Mouse (Mus musculus) hematopoietic stem cell, adult 5-6 weeks (primary cell): ENCODE measurements around the gene Tbc1d14. TPM values are rescaled to one million over a fixed set of nuclear protein-coding genes. Genes with fewer than 3 reads are reported as not detected.

ENCODE experiments used
- ATAC-seq, 2 experiments: fragments of 125-278 bp in 1 of 2; replicated peaks in 1 of 2; 2 replicates each; pipeline ENCODE4 v1.8.0; 2016 to 2017; ENCODE audit warnings: inconsistent platforms in 2 of 2, mild to moderate bottlenecking in 2 of 2, moderate number of reproducible peaks in 2 of 2, low read depth in 1 of 2, moderate TSS enrichment in 1 of 2; ENCODE audit not compliant: low FRiP score in 2 of 2, poor library complexity in 2 of 2, severe bottlenecking in 2 of 2, insufficient read depth in 1 of 2, low TSS enrichment in 1 of 2
- total RNA-seq: library from RNA; stranded (forward); fragments of 172-1452, 232-1000 nt; gene quantifications from 2 replicates; pipeline ENCODE4 v1.2.3, GENCODE M21; 2017

Gene Tbc1d14
- total RNA-seq, 1 experiment from 2014 or later: 8.8 TPM

DNA sequence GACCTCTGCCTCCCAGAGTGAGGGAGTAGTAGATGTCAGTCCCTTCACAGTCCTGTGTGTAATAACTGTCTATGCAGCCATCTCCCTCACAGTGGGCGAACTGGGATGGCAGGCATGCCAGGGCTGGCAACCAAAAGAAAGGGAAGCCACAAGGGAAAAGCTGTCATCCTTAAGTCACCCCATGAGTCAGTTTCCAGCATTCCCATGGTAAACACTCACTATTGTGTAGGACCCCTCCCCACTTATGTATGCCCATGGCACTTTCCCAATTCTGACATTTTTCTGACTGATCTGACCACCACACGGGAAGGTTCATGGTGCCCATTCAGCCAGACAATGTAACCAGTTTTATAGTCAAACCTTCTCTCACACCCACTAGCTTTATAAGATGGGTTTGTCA is 132.4 kb downstream of the Tbc1d14 start:
- no peak for ATAC-seq

DNA sequence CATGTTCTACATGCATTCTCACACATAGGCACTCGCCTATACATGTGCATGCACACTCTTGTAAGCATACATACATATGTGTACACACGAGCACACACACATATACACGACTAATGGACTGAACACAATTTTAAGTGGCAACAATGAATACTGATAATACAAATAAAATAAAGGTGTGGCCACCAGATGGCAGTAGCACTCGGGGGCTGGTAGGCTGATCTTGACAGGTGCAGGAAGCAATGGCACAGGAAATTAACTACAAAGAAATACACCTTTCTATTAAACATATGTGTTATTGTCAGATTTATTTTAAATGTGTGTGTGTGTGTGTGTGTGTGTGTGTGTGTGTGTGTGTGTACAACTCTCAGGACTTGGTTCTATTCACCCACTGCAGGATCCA is 134.2 kb downstream of the Tbc1d14 start:
- no peak for ATAC-seq

DNA sequence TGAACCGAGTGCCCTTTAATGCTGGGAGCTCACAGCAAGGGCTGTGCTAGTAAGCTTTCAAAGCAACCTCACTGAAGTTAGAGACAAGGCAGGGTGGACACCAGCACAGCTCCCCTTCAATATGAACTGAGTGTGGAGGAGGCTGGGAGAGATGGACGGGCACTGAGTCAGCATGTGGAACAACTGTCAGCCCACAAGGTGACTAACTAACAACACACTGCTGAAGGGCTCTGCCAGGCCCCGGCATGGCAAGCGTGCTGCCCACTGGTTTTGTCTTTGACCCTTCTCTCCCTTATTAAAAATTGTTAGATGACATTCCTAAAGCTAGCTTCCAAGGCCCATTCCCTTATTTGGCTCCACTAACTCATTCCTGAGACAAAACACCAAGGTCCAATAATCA is 135.4 kb downstream of the Tbc1d14 start:
- no peak for ATAC-seq

DNA sequence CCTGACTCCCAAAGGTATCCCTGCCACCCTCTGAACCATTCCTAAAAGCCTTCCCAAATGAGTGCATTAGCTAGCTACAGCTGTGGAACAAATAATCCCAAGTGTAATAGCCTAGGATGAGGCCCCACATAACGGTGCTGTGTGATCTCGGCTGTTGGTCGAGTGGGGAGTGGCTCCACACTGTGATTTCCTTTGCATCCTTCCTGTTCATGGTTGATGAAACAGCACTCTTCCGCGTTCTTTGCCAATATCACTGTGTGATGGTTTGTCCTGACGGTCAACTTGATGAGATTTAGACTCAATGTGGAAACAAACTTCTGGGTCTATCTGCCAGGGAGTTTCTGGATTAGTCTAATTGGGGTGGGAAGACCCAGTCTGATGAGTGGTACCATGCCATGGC is 140.3 kb downstream of the Tbc1d14 start:
- no peak for ATAC-seq

DNA sequence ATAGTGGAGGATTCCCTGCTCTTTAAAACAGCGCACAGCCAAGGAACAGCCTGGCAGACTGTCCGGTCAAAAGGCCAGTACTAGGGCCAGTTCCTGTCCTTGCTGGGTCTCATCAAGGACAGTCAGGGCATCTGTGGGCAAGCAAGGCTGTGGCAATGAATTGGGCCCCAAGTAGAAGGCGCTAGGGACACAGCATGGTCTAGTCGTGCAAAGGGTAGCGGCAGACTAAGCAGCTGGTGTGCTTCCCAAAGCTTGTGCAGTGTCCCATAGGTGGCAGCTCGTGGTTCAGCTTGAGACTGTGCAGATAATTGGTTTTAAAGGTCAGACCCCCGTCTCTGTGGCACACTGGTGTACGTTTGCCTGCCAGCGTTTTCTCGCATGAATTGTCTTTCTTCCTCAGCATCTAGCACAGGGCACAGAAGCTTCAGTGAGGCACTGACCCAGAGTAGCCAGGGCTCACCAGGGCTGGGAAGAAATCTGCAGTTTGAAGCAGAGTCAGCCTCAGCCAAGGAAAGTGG is 141.1 kb downstream of the Tbc1d14 start:
- ATAC-seq: no peak

DNA sequence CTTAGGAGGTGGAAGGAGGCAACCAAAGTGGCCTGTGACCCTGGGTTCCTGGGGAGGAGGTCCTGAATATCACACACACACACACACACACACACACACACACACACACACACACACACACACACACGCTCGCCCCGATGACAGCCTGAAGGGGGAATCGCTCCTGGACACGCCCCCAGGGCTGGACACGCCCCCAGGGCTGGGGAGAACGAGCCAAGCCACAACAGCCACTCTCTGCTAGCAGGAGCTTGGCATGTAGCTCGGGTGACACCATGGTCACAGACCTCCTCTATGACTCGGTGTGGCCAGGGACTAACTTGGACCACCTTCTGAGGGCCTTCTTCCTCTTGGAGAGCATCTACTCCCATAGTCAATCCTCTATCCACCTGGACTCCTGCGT is 142.0 kb downstream of the Tbc1d14 start:
- ATAC-seq: peak; percentile 56 to 62

DNA sequence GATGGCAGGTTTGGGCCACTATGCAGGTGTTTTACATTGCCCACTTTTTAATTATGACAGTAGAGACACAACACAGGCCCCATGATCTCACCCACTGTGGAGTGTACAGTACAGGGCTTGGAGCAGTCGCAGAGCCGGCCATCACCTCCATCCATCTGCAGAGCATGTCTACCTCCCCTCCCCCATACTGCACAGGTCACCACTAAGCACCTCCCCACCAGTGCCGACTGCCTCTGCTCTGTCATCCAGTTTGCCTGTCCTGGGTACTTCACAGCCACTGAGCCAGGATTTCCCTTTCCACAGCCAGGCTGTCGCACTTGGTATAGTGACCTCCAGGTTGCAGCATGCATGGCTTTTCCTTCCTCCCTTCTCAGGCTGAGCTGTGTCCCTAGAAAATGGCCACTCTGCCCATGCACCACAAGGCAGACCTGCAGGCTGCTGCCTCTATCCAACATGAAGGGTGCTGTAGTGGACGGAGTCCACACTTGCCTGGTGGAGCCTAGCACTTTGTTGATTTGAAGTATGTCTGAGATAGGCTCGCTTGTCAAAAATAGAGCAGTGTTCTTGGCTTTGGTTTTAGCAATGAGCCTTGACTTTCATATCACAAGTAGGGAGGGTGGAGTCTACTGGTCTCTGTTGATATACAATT is 143.2 kb downstream of the Tbc1d14 start:
- no peak for ATAC-seq

DNA sequence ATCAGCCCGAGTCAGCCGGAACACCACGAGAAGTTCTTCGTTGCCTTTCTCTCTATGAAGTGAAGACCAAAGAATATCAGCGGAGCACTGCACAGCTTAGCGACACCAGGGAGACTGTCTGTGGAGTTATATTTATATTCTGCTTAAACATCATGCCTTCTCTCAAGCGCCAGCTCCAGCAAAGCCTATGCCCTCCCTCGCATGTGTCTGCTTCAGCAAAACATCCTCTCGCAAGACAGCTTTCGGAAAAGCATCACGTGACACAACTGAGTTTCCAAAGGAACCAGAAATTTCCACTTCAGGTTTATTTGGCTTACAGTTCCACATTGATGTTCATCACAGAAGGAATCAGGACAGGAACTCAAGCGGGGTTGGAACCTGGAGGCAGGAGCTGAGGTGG is 145.2 kb downstream of the Tbc1d14 start:
- no peak for ATAC-seq

DNA sequence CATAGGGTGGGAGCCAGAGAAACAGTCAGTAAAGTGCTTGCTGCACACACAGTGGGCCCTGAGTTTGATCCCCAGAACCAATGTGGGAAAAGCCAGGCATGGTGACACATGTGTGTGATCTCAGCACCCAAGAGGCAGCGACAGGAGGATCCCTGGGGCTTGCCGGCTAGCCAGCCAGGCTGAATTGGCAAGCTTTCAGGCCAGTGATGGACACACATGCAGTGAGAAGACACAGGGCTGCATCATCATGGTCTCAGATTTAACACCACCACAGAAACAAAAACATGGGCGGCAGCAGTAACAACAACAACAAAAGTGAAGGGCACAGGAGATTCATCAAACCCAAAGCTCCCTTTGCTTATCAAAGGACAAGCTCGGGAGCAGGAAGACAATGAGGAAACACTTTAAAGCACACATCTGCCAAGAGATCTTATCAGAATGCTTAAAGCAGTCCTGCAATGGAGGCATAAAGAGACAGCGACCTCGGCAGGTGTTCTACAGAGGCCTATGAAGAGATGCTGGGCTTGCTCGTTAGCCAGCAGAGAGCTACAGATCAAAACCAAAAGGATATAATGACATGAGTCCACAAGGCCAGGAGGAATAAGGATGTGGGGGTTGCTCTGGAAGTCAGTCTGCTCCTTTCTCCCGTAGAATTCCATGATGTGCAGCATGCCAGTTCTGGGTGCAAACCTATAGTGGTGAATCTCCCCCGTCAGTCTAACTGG is 146.7 kb downstream of the Tbc1d14 start:
- no peak for ATAC-seq

DNA sequence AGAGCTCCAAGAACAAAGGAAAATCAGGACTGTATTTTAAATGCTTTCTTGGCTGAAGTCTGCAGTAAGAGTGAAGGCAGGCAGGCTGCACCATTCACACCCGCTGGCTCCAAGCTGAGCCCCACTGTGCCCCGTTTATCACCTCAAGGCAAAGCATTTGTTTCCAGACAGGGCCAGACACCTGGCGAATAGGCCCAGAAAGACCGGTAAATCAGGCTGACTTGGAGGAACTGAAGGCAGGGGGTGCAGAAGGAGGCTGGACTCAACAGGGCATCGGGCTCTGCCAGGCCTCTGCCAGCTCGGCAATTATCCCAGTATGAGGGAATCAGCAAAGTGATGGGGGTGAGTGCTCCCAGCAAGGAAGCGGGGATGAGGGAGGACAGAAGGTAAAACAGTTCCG is 148.0 kb downstream of the Tbc1d14 start:
- ATAC-seq: no peak

DNA sequence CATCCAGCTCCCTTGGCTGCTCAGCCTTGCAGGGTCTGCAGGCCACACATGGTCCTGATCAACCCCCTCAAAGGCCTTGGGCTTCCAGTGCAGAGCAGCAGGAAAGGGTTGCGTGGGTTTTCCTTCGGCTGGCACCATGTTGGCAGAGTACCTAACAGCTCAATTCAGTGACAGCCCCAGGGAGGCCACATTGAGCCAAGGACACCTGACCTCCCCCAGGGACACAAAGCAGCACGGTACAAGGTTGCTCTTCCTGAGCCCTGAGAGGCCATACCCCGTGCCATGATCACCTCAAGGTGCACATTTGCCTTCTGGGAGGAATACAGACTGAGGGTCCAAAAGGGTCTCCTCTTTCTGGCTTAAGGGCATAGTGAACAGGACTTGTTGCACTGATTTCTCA is 148.5 kb downstream of the Tbc1d14 start:
- no peak for ATAC-seq

DNA sequence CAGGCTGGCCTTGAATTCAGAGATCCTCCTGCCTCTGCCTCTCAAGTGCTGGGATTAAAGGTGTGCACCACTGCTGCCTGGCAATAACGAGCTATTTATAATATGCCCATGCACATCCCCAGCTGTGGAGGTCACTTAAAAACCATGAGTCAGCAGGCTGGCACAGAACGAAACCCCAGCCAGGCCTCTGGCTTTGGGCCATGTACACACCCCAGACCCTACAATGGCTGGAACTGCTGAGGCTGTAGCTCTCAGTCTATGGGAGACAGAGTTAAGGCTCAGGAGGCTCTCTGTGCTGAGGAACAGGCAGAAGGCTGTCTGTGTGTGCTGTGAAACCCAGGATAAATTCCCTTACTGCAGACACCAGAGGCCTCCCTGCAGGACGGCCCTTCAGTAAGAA is 152.3 kb downstream of the Tbc1d14 start:
- no peak for ATAC-seq

Other genes with a start within 250 kb of the Tbc1d14 start
- 0.30 and 0.63 TPM in 2 replicates for gene Sorcs2, start 195.1 kb downstream of the Tbc1d14 start, total RNA-seq
- gene Grpel1, start 128.3 kb downstream of the Tbc1d14 start, total RNA-seq: 25.1 and 26.7 TPM in 2 replicates
- gene Tada2b, start 109.0 kb downstream of the Tbc1d14 start, total RNA-seq: 3.7 and 7.6 TPM in 2 replicates
- 0.30 TPM in 1 of 2 replicates, not detected in the other for gene Ccdc96, start 108.7 kb downstream of the Tbc1d14 start, total RNA-seq
- 42.5 and 49.4 TPM in 2 replicates for gene D5Ertd579e, start 102.7 kb upstream of the Tbc1d14 start, total RNA-seq
- gene Bloc1s4, start 155.4 kb upstream of the Tbc1d14 start, total RNA-seq: 13.2 and 14.3 TPM in 2 replicates
- gene Mrfap1, start 203.5 kb upstream of the Tbc1d14 start, total RNA-seq: 300 and 329 TPM in 2 replicates
- 12.9 and 13.7 TPM in 2 replicates for gene Man2b2, start 237.4 kb upstream of the Tbc1d14 start, total RNA-seq